Mouse (Mus musculus) frontal cortex, postnatal 10 days (tissue): ENCODE results near the gene Slc36a1.

ENCODE experiments used
- DNase-seq, 2 experiments: peaks; one replicate each; pipeline ENCODE4 v3.0.0; 2022; ENCODE audit warnings: low spot score in 2 of 2, mixed read lengths in 1 of 2

Slc36a1 gene

GRCm38 (mm10) chr11:55209032-55209431 lies 4.9 kb downstream of the Slc36a1 start:
- no peak for DNase-seq

DNA sequence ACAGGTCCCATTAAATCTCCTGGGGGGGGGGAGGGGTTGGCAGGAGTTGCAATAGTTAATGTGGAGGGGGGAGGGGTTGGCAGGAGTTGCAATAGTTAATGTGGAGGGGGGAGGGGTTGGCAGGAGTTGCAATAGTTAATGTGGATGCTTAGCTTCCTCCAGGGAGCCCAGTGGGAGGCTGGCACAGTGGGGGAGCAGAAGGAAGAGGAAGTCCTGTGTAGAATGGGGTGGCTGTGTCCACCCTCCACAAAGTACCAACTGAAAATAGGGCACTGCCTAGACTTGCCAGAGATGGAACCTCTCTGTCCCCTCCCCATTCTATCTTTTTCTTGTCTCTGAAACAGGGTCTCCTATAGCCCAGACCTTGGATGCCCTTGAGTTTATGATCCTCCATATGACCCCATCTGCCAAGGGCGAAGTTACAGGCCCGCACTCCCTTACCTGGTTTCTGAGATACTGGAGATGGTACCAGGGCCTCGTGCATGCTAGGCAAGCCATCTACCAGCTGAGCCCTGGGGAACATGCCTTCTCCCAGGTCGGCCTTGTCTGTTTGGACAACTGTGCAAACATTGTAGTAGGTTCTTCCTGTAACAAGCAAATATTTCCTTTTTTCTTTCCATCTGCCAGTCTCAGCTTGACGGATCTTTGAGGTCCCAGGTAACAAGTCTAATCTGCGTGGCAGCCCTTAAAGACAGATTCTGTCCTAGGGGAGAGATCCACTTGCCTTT lies 5.6 kb downstream of the Slc36a1 start:
- DNase-seq, result no peak

GRCm38 (mm10) chr11:55213518-55213917 lies 9.4 kb downstream of the Slc36a1 start:
- no peak for DNase-seq

DNA sequence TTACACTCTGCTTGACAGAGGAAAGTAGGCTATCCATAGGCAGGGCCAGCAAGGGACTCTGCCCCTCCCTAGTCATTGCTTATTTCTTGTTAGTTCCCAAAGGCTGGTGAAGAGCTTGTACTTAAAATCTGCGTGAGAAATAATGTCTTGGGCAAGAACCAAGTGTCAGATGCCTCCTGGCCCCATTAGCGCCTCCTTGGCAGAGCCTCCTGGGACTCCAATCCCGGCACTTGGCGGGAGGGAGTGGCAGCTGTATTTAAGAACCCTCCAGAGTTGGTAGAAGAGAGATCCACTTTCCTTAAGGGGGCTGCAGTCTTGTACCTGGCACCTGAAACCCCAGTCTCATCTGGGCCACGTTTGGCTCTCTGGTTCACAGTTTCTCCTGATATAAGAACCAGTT lies 10.0 kb downstream of the Slc36a1 start:
- DNase-seq, result no peak

DNA sequence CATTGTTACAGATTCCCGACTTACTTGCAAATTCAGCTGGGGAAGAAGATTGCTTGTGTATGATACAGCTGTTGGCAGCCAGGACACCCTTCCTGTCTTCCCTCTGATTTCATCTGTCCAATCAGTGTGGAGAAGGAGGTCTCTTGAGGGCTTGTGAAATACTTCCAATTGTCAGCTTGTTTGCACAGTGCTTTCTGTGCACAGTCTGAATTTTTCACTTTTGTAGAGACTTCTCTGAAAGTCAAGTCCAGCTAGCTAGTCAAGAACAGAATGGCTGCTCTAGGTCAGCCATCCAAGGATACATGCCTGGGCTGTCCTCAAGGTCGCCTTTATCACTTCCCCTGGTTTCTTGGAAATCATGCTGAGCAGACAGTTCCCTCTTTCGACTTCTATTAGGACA lies 10.8 kb downstream of the Slc36a1 start:
- no peak for DNase-seq

GRCm38 (mm10) chr11:55216061-55216460 lies 11.9 kb downstream of the Slc36a1 start:
- no peak for DNase-seq

DNA sequence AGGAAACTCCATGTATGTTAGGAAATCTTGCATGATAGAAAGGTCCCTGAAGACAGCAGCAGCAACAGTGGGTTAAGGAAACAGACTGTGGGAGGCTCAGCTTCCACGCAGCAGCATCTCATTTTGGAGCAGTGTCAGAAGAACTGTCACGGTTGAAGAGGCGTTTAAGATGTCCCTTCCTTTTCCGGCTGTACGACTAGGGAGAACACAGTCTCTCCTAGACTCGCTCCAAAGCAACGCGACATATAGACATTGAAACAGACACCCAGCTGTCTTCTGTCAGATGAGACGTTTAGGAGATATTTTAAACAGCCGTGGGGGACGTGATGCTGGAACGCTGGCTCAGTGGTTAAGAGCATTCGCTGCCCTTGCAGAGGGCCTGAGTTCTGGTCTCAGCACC lies 12.7 kb downstream of the Slc36a1 start:
- no peak for DNase-seq

DNA sequence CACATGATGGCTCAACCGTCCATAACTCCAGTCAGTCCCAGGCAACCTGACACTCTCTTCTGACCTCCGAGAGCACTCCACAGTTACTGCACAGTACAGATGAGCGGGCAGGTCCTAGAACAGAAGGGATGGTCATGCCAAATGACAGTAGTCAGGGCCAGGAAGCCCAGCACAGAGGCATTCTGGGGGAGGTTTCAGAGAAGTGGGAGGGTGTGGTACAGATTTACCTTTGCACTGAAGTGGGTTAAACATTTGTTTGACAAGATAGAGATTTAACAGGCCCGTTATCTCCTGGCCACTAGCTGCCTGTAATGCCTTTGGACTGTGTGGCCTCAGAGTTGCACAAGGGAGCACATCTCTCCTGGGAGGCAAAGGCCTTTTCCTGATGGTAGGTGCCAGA lies 13.3 kb downstream of the Slc36a1 start:
- no peak for DNase-seq

- DNase-seq, result no peak
Measured at GRCm38 (mm10) chr11:55217880-55218279, 13.7 kb downstream of the Slc36a1 start.

GRCm38 (mm10) chr11:55218473-55218872 lies 14.3 kb downstream of the Slc36a1 start:
- DNase-seq, result no peak

DNA sequence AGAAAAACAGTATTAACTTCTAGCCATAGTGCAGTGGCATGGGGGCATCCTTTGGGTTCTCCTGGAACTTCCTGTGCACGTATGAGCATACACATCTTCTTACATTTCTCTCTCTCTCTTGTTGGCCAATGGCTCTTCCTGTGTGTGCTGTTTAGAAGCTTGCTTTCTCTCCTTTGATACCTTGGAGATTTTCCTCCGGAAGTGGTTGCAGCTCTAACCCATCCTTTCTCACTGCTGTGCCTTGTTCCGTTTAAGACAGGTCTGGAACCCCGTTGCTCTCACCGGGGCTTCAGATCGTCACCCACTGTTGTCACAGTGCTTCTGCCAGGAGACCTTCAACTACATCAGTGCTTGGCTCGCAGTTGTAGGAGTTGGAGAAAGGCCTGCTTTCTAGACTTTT lies 17.2 kb downstream of the Slc36a1 start:
- DNase-seq, result no peak

GRCm38 (mm10) chr11:55231034-55231433 lies 26.9 kb downstream of the Slc36a1 start:
- DNase-seq, result no peak

DNA sequence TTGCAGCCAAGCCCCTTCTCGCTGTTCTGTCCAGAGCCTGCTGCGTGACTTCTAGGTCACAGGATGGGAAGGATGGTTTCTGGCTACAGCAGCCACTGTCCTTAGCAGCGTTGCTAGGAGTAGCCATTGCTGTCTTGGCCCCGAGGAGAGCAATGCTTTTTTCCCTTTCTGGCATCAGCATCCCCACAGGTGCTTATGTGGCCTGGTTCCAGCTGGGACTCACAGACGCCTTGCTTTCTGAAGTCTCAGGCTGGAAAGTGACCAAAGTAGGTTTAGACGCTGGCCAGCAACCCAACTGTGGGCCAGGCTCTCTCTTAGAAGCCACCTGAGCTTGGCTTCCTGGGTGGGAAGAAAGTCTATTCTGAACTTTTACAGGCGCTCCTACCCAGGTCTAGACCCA lies 30.1 kb downstream of the Slc36a1 start:
- DNase-seq, result no peak

- DNase-seq, result no peak
Measured at GRCm38 (mm10) chr11:55234791-55235190, 30.6 kb downstream of the Slc36a1 start.

GRCm38 (mm10) chr11:55236815-55237214 lies 32.7 kb downstream of the Slc36a1 start:
- DNase-seq, result no peak

DNA sequence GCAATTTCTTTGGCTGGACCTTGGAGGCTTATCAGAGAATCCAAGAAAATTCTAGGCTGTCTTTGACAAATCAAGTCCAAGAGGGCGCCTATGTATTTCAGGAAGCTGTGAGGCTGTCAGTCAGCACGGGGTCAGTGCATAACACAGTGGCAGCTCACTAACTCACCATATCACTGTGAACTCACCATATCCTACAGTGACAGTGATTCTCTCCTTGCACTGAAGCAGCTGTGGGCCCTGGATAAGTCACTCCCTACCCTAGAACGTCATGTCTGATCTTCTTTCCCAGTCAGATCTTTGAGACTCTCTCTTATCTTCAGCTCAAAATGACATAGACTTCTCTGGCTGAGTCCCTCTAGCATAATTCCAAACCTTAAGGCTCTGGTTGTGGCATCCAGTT lies 35.3 kb downstream of the Slc36a1 start:
- DNase-seq, result no peak

DNA sequence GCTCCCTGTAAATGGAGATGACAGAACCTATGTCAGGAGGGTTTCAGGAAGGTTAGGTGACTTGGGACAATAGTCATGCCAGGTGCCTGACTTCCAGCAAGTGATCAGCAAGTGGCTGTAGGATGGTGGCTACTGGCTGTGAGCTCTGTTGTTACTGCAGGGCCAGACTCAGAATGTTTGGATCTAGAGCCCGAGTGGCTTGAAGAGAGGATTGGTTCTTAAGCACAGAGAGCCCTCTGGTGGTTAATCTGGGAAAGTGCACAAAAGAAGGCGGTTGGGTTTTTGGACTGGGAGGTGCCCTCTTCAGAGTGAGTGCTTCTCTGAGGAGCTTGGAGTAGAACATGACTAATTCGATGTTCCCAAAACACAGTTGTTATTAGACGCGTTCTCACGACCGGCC lies 36.4 kb downstream of the Slc36a1 start:
- peak; percentile 33 to 70 for DNase-seq

- DNase-seq, result no peak
Measured at GRCm38 (mm10) chr11:55250527-55250926, 46.4 kb downstream of the Slc36a1 start.

GRCm38 (mm10) chr11:55253391-55253790 lies 49.2 kb downstream of the Slc36a1 start:
- no peak for DNase-seq

DNA sequence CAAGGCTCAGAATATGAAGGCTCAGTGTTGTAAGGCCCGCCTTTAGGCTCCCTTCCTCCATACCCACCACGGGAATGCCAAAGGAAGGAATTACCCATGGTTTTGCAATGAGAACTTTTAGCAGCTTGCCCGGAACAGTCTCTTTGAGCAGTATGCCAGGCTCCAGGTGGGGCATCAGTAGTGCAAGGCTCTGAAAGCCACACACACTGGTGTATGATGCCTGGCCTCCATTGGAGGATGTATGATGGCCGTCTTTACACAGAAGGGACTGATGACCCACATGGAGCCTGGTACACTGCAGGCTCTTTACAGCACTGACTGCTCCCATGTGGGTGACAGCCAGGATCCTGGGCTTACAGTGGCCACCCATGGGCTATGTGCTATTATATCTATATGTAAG lies 57.0 kb downstream of the Slc36a1 start:
- DNase-seq, result no peak

DNA sequence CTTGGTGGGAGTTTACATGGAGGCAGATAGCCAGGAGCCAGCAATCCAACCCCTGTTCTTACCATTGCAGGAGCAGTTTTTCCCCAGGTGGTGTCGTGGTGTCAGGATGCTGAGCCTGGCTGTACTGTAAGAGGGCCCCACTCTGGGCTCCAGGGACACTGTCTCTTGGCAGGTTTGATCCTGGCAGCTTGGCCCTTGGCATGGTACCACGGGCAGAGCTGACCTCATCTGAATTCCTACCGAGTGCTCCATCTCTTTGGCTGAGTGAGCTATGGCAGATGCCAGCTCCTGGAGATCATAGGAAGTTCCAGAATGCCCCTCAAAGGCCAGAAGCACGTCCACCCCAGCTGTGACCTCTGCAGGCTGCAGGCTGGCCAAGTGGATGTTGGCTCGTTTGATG lies 57.9 kb downstream of the Slc36a1 start:
- DNase-seq, result peak; percentile 24 to 34

DNA sequence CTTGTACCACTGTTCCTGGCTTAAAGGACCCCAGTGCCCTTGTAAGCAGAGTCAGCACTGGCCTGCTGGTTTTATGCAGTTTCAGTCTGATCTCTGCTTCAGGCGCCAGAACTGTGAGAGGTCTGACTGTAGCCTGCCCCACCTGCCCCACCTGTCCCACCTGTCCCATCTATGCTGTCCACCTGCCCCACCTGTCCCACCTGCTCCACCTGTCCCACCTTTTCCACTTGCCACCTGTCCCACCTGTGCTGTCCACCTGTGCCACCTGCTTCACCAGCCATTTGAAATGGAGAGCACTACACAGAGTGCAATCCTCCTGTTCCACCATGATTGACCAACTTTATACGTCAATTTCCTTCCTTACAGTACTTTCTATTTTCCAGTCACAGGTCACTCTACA lies 60.2 kb downstream of the Slc36a1 start:
- no peak for DNase-seq

- DNase-seq, result peak in 1 of 2 experiments; percentile 24
Measured at GRCm38 (mm10) chr11:55265647-55266046, 61.5 kb downstream of the Slc36a1 start.

- DNase-seq, result no peak
Measured at GRCm38 (mm10) chr11:55268580-55268979, 64.4 kb downstream of the Slc36a1 start.
